Mouse (Mus musculus) effector memory CD4-positive, alpha-beta T cell, adult 7 months (primary cell): Measurements from ENCODE around the gene Gnb4. TPM values are rescaled to one million over a fixed set of nuclear protein-coding genes. Genes with fewer than 3 reads are reported as not detected.

Experiments used
- polyA plus RNA-seq: library from polyadenylated mRNA; unstranded; fragments of 100-300 nt; shearing (Covaris generic); gene quantifications from one replicate; pipeline ENCODE4 v1.2.1, GENCODE M21; 2017

Gnb4 gene
- 1.3 TPM for polyA plus RNA-seq

GRCm38 (mm10) chr3:32616331-32617052 is at the start of gene Gnb4:
Gene Gnb4, minus strand, starts transcription at chr3:32616585.

Other genes starting within 250 kb of the Gnb4 start
- gene Pik3ca, start 218.9 kb downstream of the Gnb4 start, polyA plus RNA-seq = 43.9 TPM
- not detected for gene Kcnmb3, start 124.4 kb downstream of the Gnb4 start, polyA plus RNA-seq
- 77.1 TPM for gene Zfp639, start 106.3 kb downstream of the Gnb4 start, polyA plus RNA-seq
- gene Mfn1, start 87.1 kb downstream of the Gnb4 start, polyA plus RNA-seq = 18.3 TPM
- gene Actl6a, start 89.7 kb upstream of the Gnb4 start, polyA plus RNA-seq = 78.7 TPM
- 113 TPM for gene Ndufb5, start 120.4 kb upstream of the Gnb4 start, polyA plus RNA-seq
- gene Mrpl47, start 121.0 kb upstream of the Gnb4 start, polyA plus RNA-seq = 21.4 TPM
- gene Usp13, start 201.0 kb upstream of the Gnb4 start, polyA plus RNA-seq = 0.22 TPM